Mouse (Mus musculus) retina, postnatal 7 days (tissue): ENCODE data around the gene Ndufaf7.

Experiments
- DNase-seq: peaks from one replicate; pipeline ENCODE4 v3.0.0-alpha.2; 2012; ENCODE audit warnings: low read depth, low spot score

Ndufaf7 gene

DNA sequence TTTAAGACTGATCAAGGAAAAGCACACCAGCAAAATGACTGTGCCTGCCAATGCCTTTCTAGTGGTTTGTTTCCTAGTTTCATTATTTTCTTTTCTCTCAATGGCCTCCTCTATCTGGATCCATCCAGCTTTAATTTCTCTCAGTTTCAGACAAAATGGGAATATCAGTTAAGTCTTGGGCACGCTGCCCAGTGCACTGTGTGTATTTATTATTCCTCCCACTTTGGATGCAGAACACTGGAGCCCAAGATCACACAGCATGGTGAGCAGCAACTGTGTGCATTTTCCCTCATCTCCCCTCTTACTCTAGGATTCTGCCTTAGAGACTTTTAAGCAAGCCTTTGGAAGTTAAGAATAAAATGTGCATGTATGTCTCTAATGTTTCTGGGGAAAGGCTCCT lies 27.5 kb downstream of the Ndufaf7 start:
- DNase-seq = no peak

DNA sequence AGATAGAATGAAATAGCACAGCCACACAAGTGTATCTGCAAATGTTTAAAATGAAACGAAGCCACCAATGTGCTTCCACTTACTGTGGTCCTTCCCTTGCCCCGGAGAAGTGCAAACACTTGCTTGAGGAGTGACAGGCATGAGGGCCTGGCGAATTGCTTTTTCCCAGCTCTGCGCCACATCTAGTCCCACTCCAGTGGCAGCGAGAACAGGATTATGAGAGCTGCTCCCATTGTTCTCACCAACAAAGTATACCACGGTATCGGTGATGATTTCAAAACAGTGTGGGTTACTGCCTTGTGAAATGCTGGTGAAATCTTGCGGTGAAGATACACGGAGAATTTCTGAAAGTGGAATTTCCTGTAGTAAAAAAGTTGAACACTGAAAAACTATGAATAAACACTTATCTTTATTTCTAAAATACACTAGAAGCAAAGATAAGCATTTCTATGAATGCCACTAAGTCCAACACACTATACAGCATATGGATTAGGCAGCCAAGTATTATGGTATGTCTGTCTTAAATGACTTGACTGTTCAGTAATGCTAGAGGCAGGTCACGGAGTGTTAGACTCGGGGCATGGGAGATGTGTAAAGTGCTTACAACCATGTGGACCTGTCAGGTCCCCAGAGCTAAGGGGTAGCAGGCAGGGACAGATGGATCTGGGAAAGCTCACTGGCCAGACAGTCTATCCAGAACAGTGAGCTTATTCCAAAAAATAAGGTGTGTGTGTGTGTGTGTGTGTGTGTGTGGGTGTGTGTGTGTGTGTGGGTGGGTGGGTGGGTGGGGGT lies 29.4 kb downstream of the Ndufaf7 start:
- no peak for DNase-seq

DNA sequence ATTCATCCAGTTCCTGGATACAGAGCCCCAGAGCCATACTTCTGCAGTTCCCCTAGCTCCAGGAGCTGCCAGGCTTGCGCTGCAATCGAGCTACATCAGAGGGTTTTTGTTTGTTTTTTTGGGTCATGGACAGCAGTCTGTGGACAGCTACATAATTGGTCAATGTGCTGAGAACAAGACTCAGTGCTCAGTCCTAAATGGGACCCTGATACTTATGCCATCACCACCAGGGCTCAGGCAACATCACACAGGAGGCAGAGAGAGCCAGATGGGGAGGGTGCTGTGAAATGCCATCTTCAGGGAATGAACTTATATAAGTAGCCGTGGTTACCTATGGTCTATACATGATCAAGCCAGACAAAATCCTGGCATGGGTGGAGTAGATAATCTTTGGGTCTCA lies 31.6 kb downstream of the Ndufaf7 start:
- DNase-seq = no peak

DNA sequence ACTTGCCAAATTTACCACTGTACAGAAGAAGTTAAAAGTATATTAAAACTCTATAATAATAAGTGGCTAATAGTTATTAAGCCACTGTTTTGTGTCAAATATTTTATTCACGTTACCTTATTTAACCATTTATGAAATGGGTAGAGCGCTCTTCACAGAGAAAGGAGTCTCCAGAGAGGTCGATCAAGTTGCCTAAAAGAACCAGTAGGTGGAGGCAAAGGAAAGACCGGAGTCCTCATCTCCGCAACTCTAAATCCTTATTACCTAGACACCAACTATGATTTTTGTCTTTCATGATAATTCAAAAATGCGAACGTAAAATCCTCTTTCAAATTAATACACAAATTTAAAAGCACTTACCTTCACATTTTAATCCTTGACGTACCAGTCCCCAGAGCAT lies 46.2 kb downstream of the Ndufaf7 start:
- no peak for DNase-seq

DNA sequence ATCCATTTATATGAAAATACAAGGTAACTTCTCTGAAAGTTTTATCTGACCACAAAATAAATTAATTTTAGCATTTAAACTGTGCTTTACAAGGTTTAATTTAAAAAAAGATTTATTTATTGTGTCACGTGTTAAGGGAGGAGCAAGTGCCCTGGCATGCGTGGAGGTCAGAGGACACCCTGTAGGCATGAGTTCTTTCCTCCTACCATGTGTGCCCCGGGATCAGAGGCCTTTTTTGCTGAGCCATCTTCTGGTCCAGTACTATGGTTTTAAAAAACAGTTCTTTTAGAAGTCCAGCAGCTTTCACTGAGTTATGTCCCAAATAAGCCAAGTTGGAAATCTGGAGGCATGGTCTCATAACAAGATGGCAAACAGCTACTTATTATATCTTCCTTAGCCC lies 46.8 kb downstream of the Ndufaf7 start:
- DNase-seq = no peak

DNA sequence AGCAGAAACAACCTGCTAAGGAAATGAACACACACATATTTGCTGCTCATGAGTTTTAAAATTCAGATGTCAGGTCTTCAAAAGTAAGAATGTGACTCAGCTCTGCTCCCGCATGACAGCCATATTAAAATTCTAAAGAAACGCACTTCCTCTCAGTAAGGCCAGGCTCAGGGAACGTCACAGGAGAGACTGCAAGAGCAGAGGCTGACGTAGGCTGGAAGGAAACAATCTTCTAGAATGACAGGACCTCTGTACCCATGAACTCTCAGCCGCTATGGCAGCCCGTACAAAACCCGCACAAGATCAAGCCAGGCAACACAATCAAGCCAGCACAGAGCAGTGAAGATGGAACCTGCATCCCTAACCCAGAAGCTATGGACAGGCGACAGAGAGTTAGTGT lies 52.1 kb downstream of the Ndufaf7 start:
- no peak for DNase-seq

DNA sequence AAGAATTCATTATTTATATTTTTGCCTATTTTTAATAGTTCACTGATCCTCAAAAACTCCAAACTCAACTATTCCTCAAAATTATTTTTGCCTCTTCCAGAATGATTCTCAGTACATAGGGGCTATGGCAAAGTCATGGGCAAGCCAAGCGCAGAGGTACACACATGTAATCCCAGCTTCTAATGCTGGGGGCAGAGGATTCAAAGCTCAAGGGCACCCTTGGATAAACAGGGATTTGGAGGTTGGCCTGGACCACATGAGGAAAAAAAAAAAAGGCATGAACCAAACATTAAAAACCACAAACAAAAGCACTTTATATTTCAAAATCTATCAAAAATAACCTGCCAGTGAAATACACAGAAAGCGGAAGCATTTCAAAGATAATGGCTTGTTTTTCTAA lies 54.6 kb downstream of the Ndufaf7 start:
- no peak for DNase-seq

DNA sequence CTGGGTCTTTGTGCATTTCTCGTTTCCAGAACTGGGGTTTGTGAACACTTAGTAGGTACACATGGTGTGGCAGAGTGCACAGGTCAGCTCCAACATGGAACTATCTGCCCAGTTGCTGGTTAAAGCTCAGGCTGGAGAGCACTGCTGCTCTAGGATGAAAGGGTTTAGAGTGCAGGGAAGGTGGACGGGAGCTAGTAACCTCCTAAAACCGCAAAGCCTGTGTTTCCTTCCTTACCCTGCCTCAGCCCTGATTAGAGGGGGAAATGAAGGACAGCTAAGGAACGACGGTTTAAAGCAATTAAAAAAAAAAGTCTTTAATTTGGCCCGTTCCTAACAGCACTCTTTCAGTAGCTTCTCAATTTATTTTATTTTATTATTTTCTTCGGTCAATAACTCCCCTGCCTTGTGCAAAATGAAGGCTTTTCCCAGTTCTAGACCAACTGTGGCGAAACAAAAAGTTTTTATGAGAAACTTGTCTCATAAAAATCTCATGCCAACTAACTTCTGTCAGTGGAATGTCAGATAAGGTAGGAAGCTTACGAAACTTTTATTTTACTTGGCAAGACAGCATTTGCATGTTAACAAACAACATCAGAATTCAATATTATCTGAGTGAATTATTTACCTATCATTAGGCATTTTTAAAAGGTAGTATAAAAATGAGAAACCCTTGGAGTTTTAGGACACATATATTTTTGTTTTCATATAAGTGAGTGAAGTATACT lies 55.5 kb downstream of the Ndufaf7 start:
- no peak for DNase-seq

DNA sequence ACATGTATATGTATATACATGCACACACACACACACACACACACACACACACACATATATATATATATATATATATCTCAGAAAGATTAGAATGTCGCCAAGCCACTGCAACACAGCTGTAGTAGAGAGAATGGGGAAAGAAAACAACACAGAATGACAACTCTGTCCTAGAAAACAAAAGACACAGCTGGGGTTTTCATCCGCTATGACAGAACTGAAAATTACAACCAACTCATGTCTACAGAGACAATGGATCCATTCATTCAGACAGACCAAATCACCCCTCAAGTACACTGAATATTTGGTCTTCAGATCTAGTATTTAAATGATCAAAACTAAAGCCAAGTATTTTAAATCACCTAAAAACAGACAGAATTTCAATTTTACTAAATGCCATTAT lies 56.7 kb downstream of the Ndufaf7 start:
- DNase-seq = no peak

DNA sequence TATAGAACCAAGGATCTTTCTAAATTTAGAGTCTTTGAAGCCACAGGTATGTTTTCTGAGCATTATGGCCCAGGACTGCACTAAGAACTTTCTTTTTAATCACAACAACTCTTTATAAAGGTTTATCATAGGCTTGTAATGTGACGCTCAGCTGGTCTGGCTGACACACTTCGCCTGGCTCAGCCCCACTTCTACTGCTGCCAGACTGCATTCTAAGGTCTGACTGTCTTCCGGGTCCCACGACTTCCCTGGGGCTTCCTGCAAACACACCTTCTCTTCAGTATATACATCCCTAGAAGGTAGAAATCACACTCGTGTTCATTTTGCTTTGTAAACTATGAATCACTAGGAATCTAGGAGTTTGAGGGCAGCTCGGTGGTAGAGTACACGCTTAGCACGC lies 57.4 kb downstream of the Ndufaf7 start:
- DNase-seq = no peak

DNA sequence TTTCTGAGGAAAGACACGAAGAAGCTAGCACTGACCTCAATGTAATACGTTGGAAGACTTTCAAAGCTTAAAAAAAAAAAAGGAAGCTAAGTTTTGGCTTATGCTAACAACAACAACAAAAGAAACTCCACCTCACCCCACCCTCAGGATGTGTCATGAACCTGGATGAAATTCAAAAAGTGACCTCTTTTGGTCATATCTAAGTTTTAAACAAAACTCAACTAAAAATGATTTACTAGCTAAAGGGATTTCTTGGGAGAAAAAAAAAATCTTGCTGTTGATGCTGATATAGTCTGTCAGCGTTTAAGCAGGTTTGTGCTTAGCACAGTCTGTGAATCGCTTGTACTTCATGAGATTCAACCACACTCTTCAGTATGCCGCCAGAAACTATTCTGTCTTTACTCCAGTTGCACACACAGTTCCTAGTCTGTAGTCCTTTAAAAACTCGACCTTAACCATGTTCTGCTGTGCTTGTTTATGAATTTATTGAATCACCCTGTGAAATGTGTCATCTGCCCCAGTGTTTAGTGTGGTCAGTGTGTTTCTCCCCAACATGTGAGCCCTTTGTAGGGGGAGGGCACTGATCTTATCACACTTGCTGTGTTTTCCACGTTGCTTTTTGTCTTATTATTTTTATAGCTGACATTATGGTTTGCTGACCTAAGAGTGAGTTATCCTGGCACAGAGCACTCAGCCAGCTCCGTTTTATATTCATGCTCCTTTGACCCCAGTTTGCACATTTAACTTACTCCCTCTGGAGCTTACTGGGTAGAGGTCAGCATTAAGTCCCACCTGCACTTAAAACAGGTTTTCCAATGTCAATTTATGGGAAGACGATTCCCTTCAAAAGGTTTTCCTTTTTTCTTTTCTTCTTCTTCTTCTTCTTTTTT lies 58.2 kb downstream of the Ndufaf7 start:
- no peak for DNase-seq
